Mouse (Mus musculus): ENCODE results near the gene Ccdc85b.

Ccdc85b gene

GRCm38 (mm10) chr19:5422895-5423443 is 34.7 kb downstream of the Ccdc85b start:
- DNase-seq: no peak

DNA sequence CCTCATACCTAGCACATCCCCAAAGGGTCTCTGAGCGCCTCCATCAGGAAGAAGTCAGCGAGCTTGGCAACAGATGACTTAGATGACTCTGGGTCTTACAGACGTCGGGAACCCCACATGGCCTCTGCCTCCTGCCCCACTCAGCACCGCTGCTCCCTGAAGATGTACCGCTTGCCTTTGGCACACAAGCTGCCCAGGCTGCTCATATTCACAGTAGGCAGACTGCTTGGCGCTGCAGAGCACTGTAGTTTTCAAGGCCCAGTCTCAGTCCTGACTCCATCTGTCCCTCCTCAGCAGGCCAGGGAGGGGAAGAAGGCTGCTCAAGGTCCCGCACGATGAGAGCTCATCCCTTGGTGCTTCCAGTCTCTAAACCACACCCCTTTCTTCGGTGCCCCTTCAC is 35.4 kb downstream of the Ccdc85b start:
- DNase-seq: no peak

DNA sequence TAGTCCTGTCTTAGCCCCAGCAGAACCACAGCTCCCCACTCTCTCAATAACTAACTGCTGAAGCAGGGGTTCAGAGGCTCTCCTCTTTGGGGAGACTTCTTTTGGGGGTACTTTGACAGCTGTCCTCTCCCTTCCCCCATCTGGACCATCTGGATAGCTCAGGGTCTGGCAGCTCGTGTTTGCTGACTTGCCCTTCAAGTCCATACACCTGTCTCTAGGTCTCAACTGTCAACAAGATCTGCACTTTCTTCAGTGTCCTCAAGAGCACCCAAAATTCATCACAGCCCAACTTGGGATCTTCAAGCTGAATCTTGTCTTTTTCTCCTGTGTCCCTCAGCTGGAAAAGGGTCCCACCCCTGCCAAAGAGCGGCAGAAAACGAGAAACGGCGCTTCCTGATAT is 35.9 kb downstream of the Ccdc85b start:
- no peak for DNase-seq

DNA sequence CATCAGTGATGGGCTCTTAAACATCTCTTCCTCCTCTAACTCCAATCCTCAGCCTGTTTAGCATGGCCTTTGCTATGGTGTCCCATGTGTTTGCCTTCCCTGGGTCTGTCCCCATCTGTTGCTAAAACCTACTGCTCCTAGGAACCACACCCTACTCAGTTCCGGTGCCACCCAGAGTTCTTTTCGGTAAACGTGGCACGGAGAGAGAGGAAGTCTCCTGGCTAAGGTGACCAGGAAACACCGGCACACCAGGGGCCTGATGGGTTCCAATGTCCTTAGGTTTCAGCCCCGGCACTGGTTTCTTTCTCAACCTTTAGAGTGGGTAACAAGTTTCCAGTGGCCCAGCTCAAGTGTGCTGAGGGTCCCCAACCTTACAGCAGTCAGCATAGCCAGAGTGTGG is 37.1 kb downstream of the Ccdc85b start:
- DNase-seq: no peak

GRCm38 (mm10) chr19:5419630-5420029 is 38.1 kb downstream of the Ccdc85b start:
- no peak for DNase-seq

DNA sequence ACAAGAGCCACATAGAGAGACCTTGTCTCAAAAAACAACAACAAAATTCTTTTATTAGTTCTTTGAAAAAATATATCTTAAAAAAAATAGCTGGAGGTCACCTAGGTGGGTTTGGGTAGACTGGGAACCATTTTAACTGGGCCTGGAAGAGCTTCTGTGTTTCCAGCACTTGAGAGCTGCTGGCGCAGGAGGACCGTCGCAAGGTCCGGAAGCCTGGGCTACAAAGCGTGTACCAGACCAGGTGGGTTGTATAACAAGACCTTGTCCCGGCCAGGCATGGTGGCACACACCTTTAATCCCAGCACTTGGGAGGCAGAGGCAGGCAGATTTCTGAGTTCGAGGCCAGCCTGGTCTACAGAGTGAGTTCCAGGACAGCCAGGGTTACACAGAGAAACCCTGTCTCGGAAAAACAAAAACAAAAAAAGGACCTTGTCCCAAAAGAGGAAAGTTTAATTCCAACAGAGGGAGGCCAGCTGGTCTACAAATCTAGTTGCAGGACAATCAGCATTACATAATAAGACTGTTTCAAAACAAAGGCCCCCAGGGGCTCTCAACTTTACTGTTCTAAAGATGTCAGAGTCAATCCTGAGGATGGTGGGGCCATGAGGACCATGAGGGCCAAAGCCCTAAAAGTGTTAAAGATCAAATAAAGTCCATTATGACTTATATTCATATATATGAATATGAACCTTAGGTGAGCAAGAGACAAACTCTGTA is 38.8 kb downstream of the Ccdc85b start:
- DNase-seq: no peak

- peak; percentile 54 for DNase-seq
Observed at GRCm38 (mm10) chr19:5414534-5414957, 43.1 kb downstream of the Ccdc85b start.

DNA sequence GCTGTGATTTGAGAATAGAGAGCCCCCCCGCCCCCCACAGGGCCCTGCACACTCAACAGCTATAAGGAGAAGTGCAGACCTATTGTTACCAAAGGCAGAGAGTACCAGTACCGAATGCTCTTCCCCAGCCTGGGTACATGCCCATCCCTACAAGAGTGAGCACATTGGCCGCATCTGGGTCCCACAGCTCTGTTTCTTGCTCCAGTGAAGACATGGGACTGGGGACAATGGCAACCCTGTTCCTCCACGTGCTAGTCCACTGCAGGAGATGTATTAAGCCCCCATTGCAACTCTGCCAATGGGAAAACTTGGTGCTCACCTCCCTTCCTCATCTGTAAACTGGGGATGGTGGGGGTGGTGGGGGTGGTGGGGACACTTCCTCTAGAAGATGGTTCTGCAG is 43.9 kb downstream of the Ccdc85b start:
- no peak for DNase-seq

GRCm38 (mm10) chr19:5411961-5412360 is 45.7 kb downstream of the Ccdc85b start:
- DNase-seq: no peak

DNA sequence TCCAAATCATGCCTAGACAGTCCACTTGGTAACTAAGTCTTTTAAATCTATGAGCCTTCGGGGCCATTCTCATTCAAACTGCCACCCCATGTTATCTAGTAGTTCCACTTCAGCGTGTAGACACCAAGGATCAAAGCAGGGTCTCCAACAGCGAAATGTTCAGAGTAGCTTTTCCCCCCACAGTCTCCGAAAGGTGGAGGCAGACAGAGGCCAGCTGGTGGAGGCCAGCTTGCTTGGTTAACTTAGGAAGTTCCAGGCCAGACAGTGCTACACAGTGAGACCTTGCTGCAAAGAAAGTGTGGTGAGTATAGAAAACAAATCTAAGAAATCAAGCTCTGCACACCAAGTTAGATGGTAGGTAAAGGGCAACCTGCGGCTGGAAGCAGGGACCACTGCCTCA is 47.1 kb downstream of the Ccdc85b start:
- DNase-seq: peak; percentile 64

GRCm38 (mm10) chr19:5409068-5409467 is 48.6 kb downstream of the Ccdc85b start:
- DNase-seq: peak; percentile 69

- DNase-seq: no peak
Observed at GRCm38 (mm10) chr19:5408057-5409001, 49.4 kb downstream of the Ccdc85b start.

GRCm38 (mm10) chr19:5407133-5407532 is 50.6 kb downstream of the Ccdc85b start:
- DNase-seq: peak; percentile 78

GRCm38 (mm10) chr19:5406531-5407126 is 51.1 kb downstream of the Ccdc85b start:
- DNase-seq: peak; percentile 40

- DNase-seq: no peak
Observed at GRCm38 (mm10) chr19:5405924-5406323, 51.8 kb downstream of the Ccdc85b start.
